Mouse (Mus musculus) gastrocnemius, adult 2 months (tissue): Measurements from ENCODE around the gene BC052040. TPM values are rescaled to one million over a fixed set of nuclear protein-coding genes. Genes with fewer than 3 reads are reported as not detected.

ENCODE experiments used
- DNase-seq: peaks from one replicate; pipeline ENCODE4 v3.0.0; 2022
- H3K27ac ChIP-seq: fragments of 200-600 bp; 2 replicates; pipeline ENCODE4 v1.8.1; 2022; ENCODE audit warnings: mild to moderate bottlenecking
- H3K4me3 ChIP-seq: fragments of 200-600 bp; 2 replicates; pipeline ENCODE4 v1.8.1; 2022; ENCODE audit warnings: mild to moderate bottlenecking, moderate library complexity
- CTCF ChIP-seq: fragments of 200-600 bp; IDR thresholded peaks from 2 replicates; pipeline ENCODE4 v1.8.1; 2022; ENCODE audit warnings: antibody characterized with exemption, mild to moderate bottlenecking, moderate library complexity
- intact Hi-C: fragments of 180-260 bp; cut with DNase I; formaldehyde crosslinking; loops from one replicate; pipeline ENCODE4 v1.15.1; 2025
- long read RNA-seq, 2 experiments: library from polyadenylated mRNA; stranded (forward); transcript quantifications; one replicate each; pipeline ENCODE4 v2.0.0; 2021
- total RNA-seq, 2 experiments: library from RNA; stranded (reverse); gene quantifications; 2 replicates each; pipeline ENCODE4 v1.2.3; 2021

The BC052040 gene
- total RNA-seq = 1 to 10 TPM; 2.4 to 3.9 TPM
- long read RNA-seq, experiment 1, transcript BC052040-201 (11 exons, 2,735 nt) = major isoform, 5 of 6 reads
- long read RNA-seq, experiment 1, partial matches to known transcripts = 1 of 6 reads
- long read RNA-seq, experiment 1, other reads (novel, unspliced or antisense) = 0 of 6 reads
- long read RNA-seq, experiment 2, partial matches to known transcripts = 0 of 1 reads
- long read RNA-seq, experiment 2, other reads (novel, unspliced or antisense) = 0 of 1 reads

DNA sequence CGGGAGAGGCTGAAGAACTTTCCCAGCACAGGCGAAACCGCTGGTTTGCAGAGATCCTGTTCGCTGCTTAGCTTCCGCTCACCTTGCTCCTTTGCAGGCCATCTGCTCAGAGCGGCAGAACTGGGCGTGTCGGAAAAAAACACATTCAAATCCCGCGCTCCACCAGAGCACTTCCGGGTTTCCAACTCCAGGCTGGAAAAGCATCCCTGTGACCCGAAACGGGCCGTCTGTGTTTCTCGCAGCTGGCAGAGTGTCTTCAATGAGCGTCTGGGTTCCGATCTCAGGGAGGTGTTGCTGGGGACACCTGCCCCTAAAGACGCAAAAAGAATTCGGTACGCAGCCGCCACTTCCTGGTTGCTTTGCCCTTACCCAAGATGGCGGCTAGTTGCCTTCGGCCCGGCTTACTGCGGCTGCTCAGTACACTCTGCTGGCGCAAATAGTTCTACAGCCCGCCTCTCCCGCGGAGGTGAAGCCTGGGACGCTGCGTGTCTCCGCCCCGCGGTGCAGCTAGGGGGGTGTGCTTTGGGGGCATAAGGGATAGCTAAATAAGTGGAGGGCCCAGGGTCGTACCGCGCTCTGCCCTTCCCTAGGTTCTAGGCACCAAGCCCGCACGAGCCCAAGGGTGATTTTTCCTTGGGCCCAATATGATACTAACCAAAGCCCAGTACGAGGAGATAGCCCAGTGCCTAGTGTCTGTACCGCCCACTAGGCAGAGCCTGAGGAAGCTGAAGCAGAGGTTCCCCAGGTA is at the start of gene BC052040:
Gene BC052040 (plus strand): TSS at position 476 of the 748 bp plus-strand sequence.
- Histone ChIP-seq H3K4me3 (peak within 1 kb of the TSS; percentile 93), H3K27ac (peak within 1 kb of the TSS; percentile 91)
- intact Hi-C loops = loop anchor here (10.0 kb wide), 1 partner anchor 927 kb away; the partner anchor contains the start of gene Dph6
- DNase-seq = peak; percentile 90
- peak; percentile 19 for TF ChIP-seq CTCF

DNA sequence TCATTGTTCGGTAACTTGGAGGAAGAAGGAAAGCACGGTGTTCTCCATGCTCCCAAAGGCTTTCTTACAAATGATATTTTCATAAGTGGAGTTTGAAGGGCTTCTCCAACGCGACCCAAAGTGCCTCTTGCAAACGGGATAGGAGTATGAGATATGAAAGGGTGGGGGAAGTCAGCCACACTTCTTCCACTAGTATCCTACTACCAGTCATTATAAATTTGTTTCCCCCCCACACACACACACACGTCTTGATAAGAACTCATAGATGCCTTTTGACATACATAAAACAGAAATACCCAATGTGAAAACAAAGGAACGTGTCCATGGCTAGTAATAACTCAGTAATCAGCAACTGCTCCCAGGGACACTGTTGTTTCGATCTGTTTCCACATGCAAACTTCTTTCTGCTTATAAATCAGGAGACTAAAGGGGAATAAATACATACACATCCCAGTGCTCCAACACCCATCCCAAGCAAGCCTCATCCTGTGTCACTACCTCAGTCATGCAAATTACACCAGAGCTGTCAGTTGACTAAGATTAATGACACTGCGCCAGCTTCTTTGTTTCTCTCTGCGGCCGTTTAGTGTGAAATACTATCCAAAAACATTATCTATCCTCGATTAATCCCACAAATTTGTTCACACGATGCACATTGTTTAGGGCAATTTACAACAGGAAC is 43.4 kb upstream of the BC052040 start:
- no peak for TF ChIP-seq CTCF
- no peak for DNase-seq
- Histone ChIP-seq H3K4me3 (no peak overlapping the region), H3K27ac (no peak overlapping the region)
- intact Hi-C loops = no loop called here

DNA sequence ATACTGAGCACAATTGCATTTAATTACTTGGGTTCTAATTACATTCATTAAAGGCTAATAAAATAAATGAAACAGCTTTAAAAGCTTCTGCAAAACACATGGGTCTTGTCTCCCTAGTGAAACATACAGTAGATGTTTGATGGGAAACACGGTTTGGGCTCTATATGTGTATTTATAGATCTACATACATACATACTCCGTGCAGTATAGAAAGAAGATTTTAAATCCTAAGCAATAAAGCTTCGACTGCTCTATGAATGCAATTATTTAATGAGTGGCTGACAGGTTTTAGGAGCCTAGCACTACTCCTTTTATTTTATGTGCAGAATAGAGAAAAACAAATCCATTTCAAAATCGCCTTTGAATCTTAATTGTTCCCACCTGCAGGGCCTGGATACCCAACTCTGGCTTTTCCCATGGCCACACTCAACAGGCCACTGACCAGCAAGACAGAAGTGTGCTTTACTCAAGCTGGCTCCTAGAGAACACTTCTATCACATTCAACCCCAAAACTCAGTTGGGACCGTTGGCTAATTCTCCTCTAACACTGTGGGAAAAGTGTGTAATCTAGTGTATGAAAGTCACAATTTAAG is 42.7 kb upstream of the BC052040 start:
- no peak for TF ChIP-seq CTCF
- H3K4me3 ChIP-seq = no peak overlapping the region
- no peak overlapping the region for H3K27ac ChIP-seq
- intact Hi-C loops = no loop called here
- no peak for DNase-seq

DNA sequence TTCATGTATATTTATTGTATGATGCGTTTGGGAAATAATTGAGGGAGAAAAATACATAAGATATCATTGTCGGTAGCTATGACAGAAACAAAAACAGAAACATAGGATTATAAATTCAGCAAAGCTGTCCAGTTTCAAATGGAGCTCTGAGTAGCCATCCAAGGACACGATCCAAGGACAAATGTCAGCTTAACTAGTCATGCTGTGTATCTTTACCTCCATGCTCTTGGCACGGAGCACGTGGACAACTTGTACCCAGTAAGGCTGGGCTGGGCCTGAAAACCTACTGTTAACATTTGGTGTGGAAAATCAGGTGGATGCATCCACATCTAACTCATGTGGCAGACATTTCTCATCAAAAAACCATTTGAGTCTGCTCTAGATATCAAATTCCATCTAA is 41.8 kb upstream of the BC052040 start:
- intact Hi-C loops = no loop called here
- no peak overlapping the region for H3K4me3 ChIP-seq
- no peak for DNase-seq
- TF ChIP-seq CTCF = no peak
- H3K27ac ChIP-seq = no peak overlapping the region

DNA sequence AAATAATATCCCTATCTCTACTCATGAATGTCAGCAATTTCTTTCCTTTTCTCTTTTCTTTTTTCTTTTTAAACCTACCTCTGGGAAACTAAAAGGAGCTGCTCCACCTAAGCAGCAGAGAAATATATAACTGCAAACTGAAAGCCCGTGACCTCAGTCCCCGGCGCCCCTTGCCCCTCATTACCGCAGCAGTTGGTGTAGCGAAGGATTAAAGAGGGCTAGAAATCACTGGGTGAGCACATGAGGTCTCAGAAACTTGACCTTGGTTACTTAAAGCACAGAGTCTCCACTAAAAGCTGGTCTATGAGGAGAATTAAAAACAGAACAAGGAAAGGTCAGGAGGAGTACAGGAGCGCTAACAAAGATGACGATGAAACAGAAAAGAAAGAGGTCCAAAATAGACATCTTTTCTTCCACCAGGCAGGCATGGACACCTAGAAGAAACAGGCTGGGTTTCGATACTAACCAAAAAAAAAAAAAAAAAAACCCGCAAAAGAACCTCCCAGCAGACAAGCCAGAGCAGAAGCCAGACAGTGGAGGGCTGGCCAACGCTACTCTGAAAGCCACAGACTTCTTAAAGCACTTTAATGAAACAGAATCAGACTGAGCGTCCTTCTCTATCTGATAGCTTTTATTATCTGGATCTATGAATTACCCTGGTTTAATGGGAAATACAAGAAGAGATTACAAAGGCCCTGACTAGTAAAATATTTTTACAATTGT is 39.0 kb upstream of the BC052040 start:
- intact Hi-C loops = no loop called here
- DNase-seq = no peak
- no peak for TF ChIP-seq CTCF
- no peak overlapping the region for H3K4me3 ChIP-seq
- no peak overlapping the region for H3K27ac ChIP-seq

DNA sequence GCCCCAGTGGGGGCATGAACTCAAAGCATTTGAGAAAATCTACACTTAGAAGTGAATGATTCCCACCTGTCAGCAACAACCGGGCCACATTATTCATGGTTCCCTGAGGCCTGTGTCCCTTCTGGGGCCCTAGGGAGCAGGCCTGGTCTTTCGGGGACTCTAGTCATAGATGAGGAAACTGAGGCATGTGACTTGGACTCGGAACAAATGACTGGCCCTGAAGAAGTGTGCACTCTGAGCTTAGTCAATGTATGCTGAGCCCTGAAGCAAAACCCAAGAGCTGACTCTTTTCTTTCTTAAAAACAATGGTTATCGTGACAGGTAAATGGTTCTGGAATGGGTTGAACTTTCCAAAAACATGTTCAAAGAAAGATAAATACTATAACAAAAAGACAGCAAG is 38.3 kb upstream of the BC052040 start:
- Histone ChIP-seq H3K27ac (no peak overlapping the region), H3K4me3 (no peak overlapping the region)
- intact Hi-C loops = no loop called here
- no peak for DNase-seq
- no peak for TF ChIP-seq CTCF

DNA sequence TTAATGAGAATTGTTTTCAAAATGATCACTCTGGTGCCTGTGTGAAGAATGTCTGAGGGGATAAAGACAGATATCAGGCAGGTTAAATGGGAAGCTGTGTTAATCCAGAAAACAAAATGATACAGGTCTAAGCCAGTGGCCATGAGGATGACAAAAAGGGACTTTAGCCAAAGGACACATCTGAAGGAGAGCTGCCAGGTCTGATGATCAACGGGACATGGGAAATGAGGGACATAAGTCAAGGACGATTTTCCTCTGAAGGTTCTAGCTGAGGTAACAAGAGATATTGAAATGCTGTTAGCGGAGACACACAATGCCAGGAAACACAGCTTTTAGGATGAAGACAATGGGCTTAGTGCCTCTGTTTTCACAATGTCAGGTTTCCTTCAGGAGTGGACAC is 29.6 kb upstream of the BC052040 start:
- DNase-seq = no peak
- intact Hi-C loops = no loop called here
- Histone ChIP-seq H3K4me3 (no peak overlapping the region), H3K27ac (no peak overlapping the region)
- TF ChIP-seq CTCF = no peak

DNA sequence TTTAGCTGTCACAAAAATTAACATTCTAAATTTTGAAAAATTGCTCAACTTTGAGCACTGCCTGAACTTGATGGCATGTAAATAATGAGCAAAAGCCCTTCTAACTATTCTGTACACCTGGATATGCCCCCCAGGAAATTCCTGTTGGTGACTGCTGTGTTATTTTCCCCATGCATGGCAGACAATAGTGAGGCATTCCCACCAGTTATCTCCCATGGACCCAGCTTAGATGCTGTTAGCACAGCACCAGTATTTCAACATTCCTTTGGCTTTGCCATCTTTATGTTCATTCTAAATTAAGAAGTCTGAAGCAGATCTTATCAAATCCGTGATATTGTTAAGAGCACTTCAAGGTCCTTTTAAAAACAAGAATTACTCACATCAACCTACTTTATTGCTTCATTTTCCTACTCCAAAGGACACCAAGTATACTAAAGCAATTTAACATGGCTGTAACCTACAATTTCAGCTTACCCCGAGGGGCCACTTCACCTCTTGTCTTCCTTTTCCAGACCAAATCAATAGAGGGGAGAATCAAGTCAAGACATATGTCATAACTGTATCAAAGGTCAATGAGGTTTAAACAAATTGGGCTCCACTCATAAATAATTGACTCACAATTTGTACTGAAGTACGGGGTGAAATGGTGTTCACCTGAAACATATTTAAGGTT is 19.2 kb upstream of the BC052040 start:
- Histone ChIP-seq H3K4me3 (no peak overlapping the region), H3K27ac (no peak overlapping the region)
- DNase-seq = no peak
- TF ChIP-seq CTCF = no peak
- intact Hi-C loops = no loop called here

DNA sequence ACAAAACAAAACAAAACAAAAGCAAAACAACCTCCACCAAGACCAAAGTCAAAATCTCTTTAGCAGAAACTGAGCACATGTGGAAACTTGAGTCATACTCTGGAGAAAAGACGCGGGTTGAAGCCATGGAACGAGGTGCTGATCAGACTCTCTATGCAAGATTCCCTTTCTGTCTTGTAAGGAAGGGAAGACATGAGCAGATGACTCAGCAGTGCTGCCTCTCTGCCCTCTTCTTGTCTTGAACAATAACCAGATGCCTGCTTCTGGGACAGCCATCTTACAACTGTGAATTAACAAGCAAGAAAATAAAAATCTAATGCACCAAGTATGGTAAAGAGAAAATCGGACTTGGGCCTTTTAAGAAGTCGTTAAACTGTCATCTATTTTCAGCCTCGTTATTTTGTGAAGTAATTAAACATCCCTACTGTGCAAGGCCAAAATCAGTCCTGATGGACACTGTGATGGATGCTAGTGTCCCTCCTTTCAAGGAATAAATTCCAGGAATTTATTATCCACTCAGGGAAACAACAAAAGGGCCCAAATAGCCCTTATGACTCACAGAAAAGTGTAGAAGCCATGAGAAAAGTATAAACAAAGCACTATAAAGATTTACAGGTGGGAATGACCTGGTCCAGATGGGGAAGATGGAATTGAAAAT is 18.0 kb upstream of the BC052040 start:
- intact Hi-C loops = no loop called here
- Histone ChIP-seq H3K4me3 (no peak overlapping the region), H3K27ac (no peak overlapping the region)
- no peak for DNase-seq
- TF ChIP-seq CTCF = no peak

DNA sequence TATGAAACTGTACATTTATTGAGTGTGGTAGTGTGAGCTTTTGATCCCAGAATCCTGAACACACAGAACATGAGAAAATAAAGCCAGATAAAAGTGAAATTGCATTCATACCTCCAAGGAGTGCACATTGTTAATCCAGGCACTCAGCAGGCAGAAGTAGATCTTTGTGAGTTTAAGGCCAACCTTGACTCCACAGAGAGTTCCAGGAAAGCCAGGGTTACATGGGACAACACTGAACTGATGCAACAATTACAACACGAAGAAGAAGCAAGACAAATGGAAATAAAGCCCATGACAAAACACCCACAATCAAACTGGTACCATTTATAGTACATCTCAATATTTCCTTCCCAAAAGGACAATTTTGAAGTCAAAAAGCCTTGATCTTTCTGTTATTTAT is 9.5 kb upstream of the BC052040 start:
- TF ChIP-seq CTCF = no peak
- H3K4me3 ChIP-seq = no peak overlapping the region
- H3K27ac ChIP-seq = no peak overlapping the region
- intact Hi-C loops = no loop called here
- DNase-seq = no peak

DNA sequence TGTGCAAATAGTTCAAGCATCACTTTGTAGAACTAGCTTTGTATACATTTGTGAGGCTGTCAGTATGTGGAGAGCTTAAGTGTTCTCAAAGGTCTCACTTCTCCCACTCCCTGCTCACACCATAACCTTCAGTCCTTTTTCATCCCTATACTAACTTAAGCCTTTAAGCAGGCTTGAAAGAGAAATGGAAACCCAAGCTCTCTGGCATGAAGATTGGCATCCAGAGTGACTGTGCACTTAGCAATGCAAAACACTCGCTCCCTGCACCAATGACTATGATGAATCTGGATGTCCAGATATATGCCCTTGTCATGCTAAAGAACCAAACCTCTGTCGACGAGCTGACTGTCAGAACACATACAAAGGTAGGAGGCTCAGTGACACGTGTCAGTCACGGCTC is 6.7 kb upstream of the BC052040 start:
- no peak for TF ChIP-seq CTCF
- Histone ChIP-seq H3K27ac (no peak overlapping the region), H3K4me3 (no peak overlapping the region)
- DNase-seq = no peak
- intact Hi-C loops = no loop called here
